Mouse (Mus musculus) right cerebral cortex, postnatal 25 days (tissue): ENCODE measurements at regions not wholly inside any gene's neighbourhood (a gene's known extent, or its start where the extent isn't known, plus 50 kb on each side); places are given as distances from the start of the nearest gene placed in this dataset.

Experiments
- DNase-seq: peaks from one replicate; pipeline ENCODE4 v3.0.0; 2022

DNA sequence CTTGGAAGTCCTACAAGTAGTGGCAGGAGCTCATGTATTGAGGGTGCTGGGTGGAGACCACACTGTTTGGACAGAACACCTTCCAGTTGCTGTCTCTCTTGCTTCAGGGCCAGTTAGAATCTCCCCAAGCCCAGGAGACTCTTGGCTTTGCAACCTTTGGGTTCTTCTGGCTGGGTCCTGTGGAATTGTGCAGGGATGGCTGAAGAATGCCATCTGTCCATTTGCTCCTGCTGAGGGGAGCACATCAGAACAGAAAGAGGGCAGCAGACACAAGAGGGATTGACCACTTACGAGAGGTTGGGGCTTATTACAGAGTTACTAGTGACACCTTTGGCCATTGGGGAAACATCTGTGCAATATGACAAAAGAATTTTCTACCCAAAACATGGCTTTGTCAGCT is 145.1 kb downstream of the Rps24 start:
- no peak for DNase-seq

DNA sequence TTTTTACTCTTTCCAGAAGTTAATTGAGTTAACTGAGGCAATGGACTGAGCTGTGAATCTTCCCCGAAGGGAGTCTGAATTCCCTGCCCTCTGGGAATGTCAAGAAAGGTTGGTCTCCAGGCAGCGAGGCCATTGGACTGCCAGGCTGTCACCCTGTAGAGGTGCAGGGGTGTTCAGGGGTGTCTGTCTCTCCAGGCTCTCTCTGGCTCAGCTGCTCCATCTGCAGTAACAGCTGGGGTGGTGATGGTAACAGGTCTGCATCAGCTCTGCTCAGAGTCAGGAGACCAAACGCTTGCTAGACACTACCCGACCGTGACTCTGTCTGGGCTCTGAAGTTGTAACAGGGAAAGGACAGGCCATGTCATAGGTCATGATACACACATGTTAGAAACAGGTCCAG is 154.9 kb downstream of the Rps24 start:
- no peak for DNase-seq

DNA sequence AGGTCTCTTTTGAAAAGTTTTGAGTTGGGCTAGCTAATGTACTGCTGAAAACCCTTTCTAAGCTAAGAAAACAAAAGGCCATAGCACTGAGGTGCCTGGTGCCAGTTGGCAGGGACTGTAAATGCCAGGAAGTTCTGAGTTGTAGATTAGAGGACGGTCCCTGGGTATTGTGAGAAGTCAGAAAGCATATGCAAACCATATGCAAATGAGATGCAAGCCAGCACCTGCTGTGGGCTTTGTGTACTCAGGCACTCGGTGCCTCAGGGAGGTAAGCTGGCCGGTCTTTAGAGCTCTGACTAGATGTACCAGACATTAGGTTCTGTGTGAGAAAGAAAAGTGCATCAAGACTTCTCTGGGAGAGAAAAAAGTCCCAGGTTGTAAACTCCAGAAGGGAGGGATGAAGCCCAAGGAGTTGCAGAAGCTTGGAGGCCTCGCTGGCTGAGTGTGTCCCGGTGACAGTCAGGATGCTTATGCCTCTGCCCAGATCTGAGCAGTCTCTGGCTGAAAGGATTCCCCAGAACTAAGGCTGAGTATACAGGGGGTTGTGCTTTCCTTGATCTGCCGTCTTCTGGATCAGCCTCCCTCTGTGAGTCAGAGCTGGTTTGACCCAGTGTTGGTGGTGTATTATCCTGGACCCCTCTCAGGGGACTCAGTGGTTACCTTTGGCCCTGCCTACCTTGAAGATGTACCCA is 157.3 kb downstream of the Rps24 start:
- no peak for DNase-seq

DNA sequence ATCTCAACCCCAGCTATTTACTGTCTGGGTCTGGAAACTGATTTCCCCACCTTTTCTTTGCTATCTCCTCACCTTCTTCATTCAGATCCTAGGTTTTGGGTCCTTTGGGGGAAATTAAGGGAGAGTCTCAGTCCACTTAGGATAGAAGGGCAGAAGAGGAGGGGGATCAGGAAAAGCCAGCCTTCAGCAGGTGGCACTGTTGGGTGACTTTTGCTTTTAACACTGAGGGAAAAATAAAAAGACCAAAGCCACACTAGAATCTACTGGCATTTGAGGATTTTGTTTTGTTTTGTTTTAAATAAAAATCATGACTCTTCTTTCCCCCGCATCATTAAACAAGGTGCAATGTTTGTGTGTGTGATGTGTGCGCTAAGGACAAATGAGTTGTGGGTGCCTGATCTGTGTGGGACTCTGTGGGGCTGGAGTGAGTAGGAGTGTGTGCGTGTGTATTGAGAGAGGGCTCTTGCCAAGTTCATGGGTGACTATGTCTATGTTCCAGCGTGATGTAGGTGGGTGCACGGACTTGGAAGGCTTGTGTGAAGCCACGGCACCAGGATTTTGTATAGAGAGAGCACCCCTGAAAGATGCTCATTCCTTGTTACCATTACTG is 159.4 kb downstream of the Rps24 start:
- DNase-seq, result peak; percentile 36

DNA sequence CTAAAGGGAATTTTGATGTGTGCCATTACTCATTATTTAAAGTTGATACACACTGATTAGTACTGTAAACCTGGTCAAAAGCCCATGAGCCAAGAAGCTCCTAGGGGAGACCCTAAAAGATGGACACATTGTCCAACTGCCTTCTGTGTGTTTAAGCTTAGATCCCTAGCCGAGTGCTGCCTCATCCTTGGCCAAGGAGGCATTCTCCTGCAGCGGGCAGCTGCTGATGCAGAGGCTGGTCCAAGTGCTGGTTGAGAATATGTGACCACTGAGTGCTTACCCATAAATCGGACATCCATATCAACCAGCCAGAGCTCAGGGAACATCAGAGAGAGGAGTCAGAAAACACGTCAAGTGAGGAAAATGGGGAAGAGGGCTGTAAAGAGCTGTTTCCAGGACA is 160.8 kb downstream of the Rps24 start:
- DNase-seq, result no peak

DNA sequence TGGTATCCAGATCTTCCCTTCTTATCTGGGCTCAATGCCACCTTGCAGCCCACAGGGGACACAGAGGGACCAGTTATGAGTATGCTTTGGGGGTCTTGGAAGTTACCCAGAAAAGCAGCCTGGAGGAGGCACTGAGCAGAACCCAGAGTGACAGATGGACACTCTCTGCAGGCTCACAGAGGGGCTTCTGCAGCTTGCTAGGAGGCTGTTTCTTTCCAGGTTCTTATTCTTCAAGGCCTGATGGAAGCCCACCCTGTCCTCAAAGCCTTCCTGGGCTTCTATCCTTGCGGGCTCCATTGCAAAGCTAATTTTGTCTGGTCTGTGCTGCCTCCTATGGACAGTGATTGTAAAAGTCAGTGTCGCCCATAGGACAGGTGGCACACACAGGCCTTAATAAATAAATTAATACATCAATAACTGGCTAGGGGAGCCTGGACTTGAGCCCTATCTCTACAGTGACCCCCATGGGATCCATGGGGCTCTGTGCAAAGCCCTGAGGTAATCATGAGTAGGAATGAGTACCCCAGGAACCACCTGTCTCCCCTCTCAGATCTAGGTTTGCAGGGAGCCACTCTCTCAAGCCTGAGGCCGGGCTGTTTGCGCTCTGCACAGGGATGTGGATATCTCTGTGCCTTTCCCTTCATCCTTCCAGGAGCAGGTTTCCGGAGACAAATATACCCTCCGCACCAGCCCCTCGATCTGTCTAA is 163.4 kb downstream of the Rps24 start:
- no peak for DNase-seq

DNA sequence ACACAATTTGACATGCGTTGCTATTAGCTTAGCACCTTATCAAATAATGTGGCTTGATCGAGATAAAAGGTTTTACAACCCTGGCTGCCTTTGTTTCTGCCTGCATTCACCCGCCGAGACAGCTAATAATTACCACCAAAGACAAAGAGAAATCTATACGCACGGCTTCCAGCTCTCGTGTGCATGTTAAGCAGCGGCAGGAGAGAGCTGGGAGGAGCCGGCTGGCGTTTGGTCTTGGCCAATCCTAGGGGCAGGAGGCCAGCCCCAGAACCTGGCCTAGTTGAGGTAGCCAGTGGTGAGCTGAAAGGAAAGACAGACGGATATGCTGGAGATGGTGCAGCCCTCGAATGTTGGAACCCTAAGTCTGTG is 164.0 kb downstream of the Rps24 start:
- no peak for DNase-seq

DNA sequence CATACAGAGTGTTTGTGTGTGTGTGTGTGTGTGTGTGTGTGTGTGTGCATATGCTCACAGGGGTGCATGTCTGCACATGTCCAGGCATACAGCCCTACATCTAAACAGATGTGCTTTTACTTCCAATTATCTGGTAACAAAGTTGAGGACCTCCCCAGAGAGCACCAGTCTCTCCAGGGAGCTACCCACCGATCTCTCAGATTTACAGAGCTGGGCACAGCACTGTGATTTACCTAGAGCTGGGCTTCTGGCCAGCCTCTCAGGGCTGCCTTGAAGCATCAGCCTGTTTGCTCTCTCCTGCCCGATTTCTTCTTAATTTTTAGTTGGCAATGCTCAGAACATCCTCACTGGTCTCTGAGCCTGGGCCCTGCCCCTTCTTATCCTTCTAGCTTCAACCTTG is 165.7 kb downstream of the Rps24 start:
- no peak for DNase-seq

DNA sequence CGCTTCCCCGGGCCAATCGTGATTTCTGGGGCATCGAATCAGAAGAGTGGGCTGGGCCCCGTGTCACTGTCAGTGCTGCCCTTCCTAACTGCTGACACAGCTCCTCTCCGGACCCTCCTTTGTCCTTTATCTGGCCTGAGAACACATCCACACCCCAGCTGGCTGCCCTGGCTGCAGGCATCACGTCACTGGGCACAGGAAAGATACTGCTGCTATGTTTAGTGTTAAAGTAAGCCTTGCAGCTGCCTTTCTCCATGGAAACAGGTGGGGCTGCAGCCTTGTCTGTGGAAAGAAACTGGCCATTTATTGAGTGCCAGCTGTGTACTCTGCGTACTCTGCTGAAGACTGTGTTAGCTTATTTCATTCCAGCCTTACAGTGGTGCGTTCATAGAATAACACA is 168.7 kb downstream of the Rps24 start:
- DNase-seq, result no peak

DNA sequence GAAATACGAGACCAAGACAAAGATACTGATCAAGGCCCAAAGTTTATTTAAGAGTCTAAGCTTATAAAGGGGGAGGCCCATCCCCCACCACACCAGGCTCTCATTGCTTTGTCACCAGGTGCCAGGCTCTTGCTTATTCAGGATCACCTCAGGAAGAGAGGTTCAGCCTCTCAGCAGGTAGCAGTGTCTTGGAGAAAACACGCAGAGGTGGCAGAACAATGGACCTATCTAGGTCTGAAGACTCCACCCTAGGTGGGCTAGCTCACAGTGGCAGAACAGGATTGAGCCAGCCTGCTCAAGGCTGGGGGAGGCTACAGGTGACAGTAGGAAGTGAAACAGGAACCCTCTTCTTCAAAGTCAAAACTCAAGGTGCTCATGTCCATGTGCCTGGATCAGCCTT is 174.9 kb downstream of the Rps24 start:
- no peak for DNase-seq

DNA sequence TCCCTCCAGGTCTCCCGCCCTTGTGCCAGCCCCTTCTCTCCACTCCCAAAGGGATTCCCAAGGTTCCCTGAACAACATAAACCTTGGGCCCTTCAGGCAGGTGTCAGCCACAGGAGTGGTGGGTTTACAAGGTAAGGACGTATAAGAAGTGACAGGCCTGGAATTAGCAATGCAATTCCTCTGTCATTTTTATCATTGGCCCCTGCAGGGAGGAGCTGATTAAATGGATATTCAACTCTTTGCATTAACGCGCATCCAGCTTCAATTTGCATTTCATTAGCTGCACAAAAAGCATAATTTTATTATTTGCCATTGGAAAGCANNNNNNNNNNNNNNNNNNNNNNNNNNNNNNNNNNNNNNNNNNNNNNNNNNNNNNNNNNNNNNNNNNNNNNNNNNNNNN is 178.3 kb downstream of the Rps24 start:
- no peak for DNase-seq
